Mouse (Mus musculus): Measurements from ENCODE around the gene Pkn1.

Gene Pkn1

DNA sequence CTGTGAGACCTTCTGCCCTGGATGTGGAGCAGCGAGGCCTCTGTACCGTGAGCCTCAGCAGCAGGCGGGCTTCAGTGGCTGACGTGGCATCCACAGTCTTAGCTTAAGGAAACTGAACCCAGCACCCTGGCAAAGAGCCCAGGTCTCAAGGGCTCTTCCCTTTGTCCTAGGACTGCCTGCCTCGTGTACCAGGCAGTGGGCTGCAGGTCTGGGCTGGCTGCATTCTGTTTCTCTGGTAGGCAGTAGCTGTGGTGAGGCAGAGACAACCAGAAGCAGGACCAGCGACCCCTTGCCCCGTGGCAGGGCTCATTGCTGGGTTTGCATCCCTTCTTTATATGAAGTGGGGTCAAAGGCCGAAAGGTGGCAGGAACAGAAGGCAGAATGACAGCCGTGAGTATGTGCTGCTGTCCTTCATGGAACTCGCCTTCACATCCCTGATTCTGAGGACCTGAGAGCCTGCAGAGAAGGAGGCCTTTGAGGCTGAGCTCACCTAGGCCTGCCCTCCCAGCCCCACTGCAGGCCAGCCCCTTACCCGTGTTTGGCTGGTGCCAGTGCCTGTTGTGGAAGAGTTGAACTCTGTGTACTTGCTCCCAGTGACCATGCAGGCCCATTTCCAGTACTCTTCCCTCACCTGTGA, 24.6 kb upstream of the Pkn1 start:
- DNase-seq = no peak

DNA sequence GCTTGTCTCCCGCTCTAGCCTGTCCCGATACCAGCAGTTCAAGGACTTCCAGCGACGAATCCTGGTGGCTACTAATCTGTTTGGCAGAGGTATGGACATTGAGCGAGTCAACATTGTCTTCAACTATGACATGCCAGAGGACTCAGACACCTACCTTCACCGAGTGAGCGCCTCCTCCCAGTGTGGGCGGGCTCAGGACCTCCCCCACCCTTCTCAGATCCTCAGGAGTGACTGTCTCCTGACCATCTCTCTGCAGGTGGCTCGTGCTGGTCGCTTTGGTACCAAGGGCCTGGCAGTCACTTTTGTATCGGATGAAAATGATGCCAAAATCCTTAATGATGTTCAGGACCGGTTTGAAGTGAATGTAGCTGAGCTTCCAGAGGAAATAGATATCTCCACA, 23.7 kb upstream of the Pkn1 start:
- no peak for DNase-seq

DNA sequence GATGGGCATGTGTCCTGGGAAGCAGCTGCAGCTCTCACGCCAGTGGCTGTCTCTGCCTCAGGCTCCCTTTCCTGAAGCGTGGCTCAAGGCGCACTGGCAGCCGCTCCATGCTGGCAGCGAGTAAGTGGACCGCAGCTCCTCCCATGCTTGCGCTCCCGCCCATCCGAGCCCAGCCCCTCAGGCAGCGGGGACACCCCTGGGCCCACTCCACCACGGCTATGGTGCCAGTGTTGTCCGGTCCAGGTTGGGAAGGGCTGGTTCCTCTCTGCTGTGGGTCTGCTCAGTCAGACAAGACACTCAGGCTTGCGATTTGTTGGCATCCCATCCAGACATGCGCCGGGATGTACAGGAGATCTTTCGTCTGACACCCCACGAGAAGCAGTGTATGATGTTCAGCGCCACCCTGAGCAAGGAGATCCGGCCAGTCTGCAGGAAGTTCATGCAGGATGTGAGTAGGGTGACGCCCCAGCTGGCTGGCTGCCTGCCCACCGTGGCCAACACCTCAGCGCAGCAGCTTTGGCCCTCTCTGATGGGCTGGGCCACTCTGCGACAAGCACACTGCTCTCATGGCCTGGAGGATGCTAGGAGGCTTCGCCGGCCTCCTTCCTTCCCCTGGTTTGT, 22.5 kb upstream of the Pkn1 start:
- peak; percentile 85 to 89 for DNase-seq

DNA sequence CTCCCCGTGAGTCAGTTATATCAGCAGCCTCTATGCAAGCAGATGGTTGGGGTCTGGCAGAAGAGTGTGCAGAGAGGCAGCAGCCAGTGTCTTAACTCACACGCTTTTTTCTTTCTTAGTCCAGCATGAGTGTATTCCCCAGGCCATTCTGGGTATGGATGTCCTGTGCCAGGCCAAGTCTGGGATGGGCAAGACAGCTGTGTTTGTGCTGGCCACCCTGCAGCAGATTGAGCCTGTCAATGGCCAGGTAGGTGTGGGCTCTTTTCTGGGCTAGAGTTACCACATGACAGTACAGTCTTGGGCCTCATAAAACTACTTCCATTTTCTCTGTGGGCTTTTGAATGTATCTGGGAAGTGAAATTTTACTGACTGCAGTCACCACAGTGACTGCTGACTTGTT, 20.7 kb upstream of the Pkn1 start:
- DNase-seq = no peak

DNA sequence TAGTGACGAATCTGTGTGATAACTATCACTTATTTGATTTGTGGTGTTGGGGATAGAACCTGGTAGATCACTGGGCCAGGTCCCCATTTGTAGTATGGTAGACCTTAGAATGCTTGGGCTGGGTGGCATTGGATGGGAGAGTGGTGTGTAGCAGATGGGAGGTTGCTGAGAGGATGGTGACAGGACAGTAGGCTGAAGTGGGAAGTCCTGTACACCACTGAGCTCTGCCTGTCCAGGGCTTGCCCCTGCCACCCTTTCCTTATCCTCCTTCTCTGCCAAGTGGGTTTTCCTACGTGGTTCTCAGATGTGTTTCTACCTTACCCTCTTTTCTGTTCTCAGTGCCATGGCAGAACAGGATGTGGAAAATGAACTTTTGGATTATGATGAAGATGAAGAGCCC, 20.1 kb upstream of the Pkn1 start:
- no peak for DNase-seq

DNA sequence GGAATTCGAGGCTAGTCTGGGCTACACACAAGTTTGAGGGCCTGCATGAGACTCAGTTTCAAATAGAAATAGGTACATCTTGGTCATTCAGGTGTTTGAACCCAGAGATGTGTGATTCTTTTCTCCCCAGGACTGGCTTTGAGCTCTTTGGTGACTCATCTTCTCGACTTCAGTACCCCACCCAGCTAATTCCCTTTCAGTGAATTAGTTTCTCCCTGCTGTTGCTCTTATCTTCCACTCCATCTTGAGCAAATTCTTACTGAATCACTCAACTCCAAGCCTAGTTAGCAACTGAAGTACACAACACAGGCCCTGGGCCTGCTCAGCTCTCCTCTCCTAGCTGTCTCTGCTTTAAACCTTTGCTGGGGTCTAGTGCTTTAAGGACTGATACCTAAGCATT, 17.6 kb upstream of the Pkn1 start:
- DNase-seq = no peak

DNA sequence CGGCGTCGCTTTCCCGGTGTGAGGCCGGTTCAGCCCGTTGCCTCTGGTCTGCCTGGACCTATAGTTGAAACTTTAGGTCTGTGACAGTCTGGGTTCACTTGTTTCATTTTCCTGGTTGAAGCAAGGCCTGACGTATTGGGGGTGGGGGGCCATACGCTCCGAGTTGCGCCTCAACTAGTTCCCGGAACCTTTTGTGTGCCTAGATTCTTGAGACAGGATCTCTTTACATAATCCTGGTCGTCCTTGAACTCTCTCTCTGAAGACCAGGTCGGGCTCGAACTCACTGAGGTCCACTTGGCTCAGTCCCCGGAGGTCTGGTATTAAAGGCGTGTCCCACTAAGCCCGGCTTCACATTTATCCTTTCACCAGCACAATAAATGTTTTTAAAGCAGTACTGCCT, 16.8 kb upstream of the Pkn1 start:
- no peak for DNase-seq

DNA sequence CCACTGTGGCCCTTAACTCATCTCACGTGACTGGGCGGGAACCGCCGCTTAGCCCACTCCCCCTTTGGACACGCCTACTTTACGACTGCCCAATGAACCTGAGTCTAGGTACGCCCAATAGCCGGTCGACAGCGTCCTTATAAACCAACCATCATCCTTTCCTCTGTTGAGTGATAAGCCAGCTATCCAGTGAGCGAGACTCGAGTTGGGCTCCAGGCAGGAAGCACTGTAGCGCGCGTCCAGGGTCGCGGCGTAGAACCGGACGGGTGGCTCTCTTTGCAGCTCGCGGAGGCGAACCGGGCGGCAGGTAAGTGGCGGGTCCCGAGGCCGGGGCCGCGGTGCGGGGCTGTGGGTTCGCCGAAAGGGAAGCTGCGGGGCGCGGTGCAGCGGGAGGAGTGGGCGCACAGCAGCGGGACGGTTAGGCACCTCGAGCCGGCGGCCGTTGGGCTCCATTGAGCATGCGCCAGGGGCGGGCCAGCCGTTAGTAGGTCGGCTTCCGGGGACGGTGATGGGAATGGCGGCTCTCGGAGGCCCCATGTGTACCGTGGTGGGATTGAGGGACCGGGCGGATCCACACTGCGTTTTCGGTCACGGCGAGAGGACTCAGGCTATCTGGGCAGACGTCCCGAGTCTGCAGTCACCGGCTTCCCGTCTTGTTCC, 16.2 kb upstream of the Pkn1 start, which contains the start of gene Ddx39:
TSS of gene Ddx39 (plus strand) at position 147 of the 660 bp plus-strand sequence.
- DNase-seq = peak; percentile 99

DNA sequence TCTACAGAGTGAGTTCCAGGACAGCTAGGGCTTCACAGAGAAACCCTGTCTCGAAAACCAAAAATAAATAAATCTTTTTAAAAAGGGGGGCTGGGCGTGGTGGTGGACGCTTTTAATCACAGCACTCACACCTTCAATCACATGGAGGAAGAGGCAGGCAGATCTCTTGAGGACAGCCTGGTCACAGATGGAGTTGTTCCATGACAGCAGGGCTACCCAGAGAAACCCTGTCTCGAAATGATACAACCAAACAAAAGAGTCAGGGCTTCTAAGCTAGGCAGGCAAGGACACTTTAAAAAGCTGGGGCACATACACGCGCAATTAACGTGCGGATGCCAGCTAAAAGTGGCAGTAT, 15.7 kb upstream of the Pkn1 start:
- no peak for DNase-seq

DNA sequence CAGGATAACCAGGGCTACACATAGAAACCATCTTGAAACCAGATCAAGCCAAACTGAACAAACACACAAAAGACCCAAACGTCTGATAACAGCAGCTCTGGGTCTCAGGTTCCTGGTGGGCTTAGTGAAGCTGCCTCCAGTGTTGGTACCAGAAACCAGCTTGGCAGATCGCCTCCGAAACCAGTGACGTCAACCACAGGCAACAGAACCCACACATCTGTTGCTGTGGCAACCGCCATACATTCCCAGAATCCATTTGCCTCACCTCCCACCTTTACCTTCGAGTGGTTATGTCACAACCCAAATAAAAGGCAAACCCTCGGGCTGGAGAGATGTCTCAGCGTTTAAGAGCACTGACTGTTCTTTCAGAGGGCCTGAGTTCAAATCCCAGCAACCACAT, 8.6 kb upstream of the Pkn1 start:
- DNase-seq = no peak

DNA sequence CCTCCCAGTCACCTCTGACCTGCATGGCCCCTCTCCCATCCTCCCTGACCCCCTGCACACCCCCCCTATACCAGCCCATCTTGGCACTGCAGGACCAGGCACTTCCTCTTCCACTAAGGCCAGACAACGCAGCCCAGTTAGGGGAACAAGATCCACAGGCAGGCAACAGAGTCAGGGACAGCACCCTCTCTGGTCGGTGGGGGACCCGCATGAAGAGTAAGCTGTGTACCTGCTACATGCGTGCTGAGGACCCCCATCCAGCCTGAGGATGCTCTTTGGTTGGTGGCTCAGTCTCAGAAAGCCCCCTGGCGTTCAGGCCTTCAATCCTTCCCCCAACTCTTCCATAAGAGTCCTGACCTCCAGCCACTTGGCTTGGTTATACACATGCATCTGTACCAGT, 7.4 kb upstream of the Pkn1 start:
- no peak for DNase-seq

DNA sequence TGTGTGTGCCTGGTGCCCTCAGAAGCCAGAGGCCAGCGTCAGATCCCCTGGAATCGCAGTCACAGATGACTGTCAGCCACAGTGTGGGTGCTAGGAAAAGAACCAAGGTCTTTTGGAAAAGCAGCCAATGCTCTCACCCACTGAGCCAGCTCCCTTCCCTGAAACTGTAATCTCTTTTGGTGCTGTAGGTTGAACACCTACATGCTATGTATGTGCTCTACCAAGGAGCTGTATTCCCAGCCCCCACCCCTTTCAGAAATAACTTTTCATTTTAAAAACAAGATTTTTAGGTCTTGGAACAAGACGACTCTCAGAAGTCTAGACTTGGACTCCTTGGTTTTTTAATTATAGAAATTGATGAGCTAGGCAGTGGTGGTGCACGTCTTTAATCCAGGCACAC, 4.4 kb upstream of the Pkn1 start:
- DNase-seq = no peak

DNA sequence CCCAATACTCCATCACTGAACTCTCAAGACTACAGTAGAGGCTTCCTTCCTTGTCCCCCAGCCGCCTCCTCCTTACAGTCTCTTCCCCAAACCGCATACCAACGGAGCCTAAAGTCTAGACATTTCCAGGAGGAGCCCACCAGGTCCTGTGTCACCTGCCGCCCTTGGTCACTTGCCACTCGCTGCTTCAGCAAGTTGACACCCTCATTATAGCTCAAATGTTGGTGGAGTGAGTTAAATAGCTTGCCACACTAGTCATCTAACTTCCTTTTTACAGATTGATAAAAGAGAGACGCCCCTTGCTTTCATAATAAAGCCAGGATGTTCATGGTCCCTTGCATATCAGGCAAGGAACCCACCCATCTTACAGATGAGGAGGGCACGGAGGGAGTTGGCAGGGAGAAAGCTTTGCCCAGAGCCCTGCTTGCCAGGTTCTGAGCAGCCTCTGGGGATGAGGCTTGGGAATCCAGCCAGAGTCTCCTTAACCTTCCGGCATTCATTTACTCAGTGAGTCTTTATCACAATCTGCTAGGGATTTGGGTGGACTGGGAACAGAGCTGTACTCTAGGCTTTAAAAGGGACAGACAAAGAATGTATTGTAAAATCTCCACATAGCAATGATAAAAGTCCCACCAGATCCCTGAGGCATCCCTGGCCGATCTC, 1.6 kb upstream of the Pkn1 start:
- no peak for DNase-seq

DNA sequence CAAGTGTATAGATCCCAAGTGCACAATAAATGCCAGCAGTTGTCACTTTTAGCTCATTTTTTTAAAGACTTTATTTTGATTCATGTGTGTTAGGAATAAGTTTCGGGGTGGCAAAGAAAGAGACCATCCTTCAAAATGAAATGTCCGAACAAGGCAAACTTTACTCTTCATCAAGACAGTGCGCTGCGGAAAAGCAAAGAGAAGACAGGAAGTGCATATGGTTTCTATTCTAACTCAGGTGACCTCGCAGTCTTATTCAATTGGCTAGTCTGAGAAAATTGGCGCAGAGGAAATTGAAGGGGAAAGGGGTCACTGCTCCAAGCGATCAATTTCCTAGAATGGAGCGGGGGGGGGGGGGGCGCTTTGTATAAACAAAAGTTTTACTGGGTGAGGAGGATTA, 587 bp upstream of the Pkn1 start:
- DNase-seq = no peak

DNA sequence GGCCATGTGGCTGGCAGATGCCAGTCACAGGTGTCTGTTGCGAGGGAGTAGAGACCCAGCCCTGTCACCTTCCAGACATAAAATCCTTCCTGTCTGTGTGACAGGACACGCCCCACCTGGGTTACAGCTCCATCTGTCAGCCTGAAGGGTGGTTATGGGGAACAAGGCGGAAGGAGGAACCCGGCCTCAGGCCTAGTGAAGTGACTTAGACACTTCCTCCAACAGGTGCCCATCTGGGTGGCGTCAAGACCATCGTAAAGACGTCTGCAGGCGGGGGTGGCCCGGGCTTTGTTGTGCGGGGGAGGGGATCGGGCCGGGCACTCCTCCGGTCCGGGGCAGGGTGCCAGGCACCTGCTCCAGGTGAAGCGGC, 703 bp downstream of the Pkn1 start:
- DNase-seq = peak; percentile 72 to 75

DNA sequence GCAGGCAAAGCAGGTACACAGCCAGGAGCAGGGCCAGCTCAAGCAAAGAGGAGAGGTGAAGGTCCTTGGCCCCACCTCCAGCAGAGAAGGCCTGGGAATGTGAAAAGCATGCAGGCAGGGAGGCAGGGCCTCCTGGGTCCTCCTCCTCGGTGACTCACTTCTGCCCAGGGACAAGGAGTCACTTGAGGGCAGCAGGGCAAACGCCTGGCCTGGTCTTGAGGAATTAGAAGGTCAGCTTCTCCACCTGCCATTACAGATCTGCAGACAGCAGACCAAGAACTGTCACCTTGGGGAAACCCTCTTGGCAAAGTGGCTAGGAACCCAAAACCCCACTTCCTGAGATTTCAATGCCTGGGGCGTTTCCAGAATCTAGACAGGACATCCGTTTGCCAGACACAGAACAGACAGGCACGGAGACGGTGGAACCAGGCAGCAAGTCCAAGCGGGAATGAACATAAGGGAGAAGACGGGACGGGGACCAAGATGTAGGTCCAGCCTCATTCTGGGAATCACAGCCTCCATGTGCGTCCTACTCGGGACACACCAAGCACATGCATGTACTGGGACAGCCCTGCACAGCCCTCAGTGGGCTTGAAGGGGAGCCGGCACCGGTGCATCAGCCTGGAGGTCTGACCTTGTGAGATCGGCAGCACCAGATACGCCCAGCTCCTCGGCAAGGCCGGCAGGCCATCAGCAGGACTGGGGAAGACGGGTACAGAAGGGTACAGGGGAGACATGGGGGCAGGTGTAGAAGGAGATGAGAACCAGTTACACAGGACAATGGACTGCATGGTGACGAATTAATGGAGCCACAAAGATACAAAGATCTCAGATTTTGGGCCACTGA, 1.4 kb downstream of the Pkn1 start:
- DNase-seq = peak; percentile 87 to 90

DNA sequence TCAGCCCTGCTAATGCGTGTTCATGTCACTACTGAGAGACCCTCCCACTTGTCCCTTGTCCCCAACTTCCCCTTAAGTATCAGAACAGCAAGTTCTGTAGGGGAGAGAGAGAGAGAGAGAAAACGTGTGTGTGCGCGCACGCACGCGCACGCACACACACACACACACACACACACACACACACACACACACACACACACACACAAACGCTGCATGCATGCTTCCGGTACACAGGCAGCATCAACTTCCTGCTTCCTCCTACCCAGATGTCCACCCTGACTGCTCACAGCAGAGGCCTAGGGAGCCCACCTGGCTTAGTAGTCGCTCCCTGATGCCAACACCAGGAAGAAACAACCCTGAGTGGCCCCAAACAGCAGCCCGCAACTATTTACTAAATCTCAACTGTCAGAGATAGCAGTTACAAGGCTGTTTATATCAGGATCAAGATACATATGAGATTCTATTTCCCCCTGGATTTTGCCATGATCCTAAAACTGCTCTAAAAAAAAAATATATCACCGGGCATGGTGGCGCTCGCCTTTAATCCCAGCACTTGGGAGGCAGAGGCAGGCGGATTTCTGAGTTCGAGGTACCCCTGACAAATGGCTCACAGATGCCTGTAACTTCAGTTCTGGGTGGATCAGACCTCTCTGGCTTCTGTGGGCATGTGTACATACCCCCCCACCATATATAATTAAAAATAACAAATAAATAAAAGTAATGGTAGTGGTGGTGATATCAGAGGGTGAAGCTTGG, 3.5 kb downstream of the Pkn1 start:
- DNase-seq = peak; percentile 29 to 37

DNA sequence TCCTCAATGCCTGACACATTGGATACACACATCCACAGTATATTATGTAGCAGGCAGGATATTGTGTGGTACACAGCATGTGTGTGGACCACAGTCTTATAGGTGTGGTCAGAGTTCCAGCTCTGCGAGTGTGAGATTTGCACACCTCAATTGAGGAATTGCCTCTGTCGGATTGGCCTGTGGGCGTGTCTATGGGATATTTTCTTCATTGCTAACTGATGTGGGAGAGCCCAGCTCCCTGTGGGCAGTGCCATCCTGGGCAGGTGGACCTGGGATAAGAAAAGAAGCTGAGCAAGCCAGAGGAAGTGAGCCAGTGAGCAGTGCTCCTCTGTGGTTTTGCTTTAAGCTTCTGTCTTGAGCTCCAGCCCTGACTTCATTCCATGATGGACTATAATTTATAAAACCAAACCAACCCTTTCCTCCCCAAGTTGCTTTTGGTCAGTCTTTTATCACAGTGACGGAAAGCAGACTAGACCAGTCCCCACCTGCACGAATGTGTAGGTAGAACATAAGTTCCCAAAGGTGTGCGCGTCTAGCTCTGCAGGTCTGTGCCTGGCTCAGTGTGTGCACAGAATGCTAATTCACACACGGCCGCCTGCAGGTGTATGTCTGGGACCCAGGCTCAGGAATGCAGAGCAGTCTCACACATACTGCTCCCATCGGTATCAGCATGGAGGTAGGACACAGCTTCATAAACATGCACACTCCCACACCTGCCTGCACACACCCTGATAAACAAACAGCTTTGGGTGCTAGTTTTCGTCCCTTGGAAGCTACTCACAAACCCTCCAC, 4.4 kb downstream of the Pkn1 start:
- no peak for DNase-seq

DNA sequence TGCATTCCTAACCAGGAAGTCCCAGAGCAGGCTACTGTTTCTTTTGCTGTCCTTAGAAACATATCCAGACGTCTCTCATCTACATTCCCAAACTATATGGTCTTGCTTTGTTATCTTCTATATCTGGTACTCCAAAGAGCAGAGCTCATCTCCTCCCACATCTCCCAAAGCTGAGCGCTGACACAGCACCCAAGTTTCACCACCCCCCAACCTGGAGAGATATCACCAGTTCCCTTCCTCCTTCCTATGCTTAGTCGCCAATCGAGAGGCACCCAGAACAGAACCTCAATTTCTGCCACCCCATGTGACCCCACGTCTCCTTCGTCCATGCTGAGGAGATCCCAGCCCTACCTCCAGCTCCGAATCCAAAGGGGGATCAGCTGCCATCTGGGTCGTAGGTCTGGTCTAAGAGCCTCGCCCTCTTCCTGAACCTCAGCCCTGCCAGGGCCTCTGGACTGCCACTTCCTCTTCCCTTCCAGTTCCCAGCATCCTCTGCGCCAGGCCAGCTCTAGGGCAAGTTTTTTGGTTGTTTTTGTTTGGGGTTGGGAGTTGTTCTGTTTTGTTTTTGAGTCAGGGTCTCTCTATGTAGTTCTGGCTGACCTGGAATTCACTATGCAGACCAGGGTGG, 5.3 kb downstream of the Pkn1 start:
- peak; percentile 42 for DNase-seq

DNA sequence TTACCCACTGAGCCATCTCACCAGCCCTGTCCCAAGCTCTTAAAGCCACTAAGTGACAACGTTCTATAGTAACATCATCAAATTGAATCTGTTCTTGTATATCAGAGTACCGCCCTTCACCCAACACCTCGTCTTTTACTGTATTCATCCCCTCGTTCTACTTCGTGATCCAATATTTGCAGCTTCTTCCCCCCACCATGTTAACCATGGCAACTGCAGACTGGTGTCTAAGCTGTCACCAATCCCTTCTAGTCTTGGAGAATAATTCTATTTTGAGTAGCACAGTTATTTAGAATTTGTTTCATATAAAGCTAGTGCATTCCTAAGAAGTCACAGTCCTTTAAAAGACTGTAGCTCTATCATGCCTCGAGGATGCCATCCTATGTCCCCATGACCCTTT, 9.7 kb downstream of the Pkn1 start:
- no peak for DNase-seq

DNA sequence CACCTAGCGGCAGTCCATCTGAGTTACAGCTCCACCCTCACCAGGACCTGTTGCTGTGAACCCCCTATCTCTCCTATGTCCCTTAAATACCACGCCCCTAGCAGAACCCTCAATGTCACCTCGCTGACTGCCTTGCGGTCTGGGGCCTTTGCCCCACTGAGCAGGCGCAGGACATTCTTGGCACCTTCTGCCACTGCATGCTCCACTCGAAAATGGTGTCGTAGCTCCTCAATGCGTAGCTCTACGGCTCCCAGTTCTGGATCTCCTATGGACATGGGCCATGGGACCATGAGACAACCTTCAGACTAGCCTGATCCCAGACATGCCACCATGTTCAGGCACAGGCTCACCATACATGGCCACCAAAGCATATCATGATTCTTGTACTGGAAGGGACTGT, 14.5 kb downstream of the Pkn1 start:
- no peak for DNase-seq

Data from lung, adult 18-20 months (tissue).